Mouse (Mus musculus): ENCODE measurements around the gene Zdhhc16.

Gene Zdhhc16

DNA sequence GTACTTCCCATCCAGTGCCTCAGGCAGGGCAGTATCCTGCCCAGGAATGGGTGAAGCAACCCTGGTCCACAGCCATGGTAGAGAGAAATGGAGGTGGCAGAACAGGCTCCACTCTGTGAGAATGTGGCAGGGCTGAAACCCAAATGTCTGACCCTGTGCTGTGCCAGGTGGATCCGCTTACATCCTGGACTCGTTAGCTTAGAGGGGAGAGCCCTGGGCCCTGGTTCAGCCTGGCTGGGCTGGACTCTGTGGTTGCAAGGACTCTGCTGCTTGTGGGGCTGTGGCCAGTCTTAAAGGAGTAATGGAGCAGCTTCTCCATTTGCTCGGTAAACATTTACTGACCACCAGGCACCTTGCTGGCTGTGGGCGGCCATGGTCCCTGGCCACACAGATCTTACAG, 53.9 kb downstream of the Zdhhc16 start:
- no peak for DNase-seq (ENCODE audit: low read depth, low spot score)

DNA sequence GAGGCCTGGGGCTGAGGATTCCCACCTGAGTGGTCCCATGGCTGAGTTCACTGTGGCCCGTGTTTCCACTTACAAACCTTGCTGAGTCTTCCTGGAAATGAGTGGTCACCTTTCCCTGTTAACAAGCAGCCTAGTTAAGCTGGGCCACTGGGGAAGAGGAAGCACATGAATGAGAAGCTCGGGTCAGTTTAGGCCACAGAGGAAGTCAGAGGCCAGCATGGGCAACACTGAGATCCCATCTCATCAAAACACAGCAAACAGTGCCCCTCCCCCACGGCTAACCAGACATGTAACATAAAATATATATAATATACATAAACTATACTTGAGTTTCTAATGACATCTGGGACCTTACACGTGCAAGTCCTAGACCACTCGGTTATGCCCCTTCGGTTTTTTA, 56.5 kb downstream of the Zdhhc16 start:
- DNase-seq (ENCODE audit: low read depth, low spot score) = no peak

DNA sequence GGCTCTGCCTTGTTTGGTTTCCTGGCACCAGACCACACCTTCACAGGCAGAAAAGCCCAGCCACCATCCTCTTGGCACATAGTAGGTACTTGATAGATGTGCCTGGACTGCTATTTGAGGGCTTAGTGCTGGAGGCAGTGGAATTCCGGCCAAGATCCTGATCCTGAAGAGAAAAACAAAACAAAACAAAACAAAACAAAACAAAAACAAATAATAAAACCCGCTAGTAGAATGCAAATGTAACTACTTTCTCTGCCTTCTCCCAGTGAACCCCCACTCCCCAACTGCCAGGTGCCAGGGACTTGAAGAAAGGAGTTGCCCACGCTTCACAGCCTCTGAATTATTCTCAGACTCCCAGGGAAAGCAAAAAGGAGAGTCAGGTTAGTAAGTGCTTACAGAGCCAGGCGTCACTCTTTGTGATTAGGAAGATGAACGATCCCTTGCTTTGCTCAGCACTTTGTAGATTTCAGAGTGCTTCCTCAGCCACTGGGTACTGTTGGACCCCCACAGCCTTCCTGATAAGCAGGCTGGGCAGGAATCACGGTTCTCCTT, 58.7 kb downstream of the Zdhhc16 start:
- DNase-seq (ENCODE audit: low read depth, low spot score) = no peak

DNA sequence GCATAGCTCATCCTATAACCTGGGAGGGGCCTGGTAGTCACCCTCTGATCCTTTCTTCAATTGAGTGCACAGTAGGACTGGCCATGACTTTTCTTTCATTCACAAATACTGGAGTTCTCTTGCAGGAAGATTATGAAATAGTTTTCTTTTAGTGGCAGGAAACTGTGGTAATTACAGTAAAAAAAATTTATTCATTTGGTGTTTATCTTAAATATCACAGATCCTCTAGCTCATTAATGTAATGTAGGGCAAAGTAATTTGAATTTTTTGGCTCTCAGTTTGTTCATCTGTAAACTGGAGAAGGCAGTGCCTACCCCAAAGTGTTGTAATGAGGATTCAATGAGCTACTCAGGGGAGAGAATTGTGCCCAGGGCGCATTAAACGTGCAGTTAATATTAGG, 59.7 kb downstream of the Zdhhc16 start:
- DNase-seq (ENCODE audit: low read depth, low spot score) = no peak

DNA sequence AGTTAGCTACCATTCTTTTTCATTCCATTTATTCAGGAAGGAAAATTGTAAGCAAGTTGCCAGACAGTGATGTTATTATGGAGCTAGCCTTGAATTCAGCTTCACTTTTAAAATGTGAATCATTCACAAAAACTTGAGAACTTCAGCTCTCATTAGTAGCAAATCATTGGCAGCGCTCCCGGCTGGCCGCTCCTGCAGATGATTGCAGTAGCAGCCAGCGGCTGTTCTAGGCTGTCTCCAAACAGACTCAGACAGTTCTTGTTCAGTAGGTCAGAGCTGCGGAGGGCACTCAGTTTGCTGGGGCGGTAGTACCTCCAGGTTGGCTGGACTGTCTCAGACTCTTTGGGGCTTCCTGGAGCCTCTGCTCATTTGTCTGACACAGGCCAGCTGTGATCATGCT, 60.2 kb downstream of the Zdhhc16 start:
- no peak for DNase-seq (ENCODE audit: low read depth, low spot score)
